Mouse (Mus musculus): ENCODE measurements around the gene Blnk. TPM values are rescaled to one million over a fixed set of nuclear protein-coding genes. Genes with fewer than 3 reads are reported as not detected.

The Blnk gene
- polyA plus RNA-seq, 1 experiment from 2014 or later, result 0.21 TPM

- Histone ChIP-seq H3K27me3 (ENCODE audit: control insufficient read depth, insufficient read depth, low read length) (peaks cover 4% of the 10 kb centered on the region), H3K9me3 (replicated peaks; ENCODE audit: control insufficient read depth, low read length) (no peaks in the 10 kb centered on the region), H3K4me3 (ENCODE audit: low read depth, low read length) (no peak overlapping the region), H3K4me2 (no peak overlapping the region), H3K27ac (ENCODE audit: low read depth, low read length) (no peak overlapping the region), H3K9ac (ENCODE audit: low read depth, low read length) (no peak overlapping the region), H3K36me3 (ENCODE audit: control insufficient read depth, insufficient read depth, low read length) (no peaks in the 10 kb centered on the region), H3K4me1 (ENCODE audit: control insufficient read depth, insufficient read depth, low read length) (no peaks in the 10 kb centered on the region)
- WGBS (ENCODE audit: insufficient replicate concordance), result 82% methylated on average over 5 of the region's 5 CpGs
- no peak for ATAC-seq (replicated peaks; ENCODE audit: insufficient number of reproducible peaks, low FRiP score, low TSS enrichment)
Observed at GRCm38 (mm10) chr19:41008674-41009395, 14.5 kb upstream of the Blnk start.

GRCm38 (mm10) chr19:41007733-41008132 lies 13.4 kb upstream of the Blnk start:
- no peak overlapping the region for H3K4me3 ChIP-seq (ENCODE audit: low read depth, low read length)
- no peak overlapping the region for H3K4me2 ChIP-seq
- no peak overlapping the region for H3K27ac ChIP-seq (ENCODE audit: low read depth, low read length)
- WGBS (ENCODE audit: insufficient replicate concordance), result 60% methylated on average over 4 of the region's 4 CpGs
- H3K36me3 ChIP-seq (ENCODE audit: control insufficient read depth, insufficient read depth, low read length), result no peaks in the 10 kb centered on the region
- H3K27me3 ChIP-seq (ENCODE audit: control insufficient read depth, insufficient read depth, low read length), result no peaks in the 10 kb centered on the region
- no peaks in the 10 kb centered on the region for H3K4me1 ChIP-seq (ENCODE audit: control insufficient read depth, insufficient read depth, low read length)
- H3K9ac ChIP-seq (ENCODE audit: low read depth, low read length), result no peak overlapping the region
- H3K9me3 ChIP-seq (replicated peaks; ENCODE audit: control insufficient read depth, low read length), result no peaks in the 10 kb centered on the region
- ATAC-seq (replicated peaks; ENCODE audit: insufficient number of reproducible peaks, low FRiP score, low TSS enrichment), result no peak

GRCm38 (mm10) chr19:41007326-41007725 lies 13.0 kb upstream of the Blnk start:
- Histone ChIP-seq H3K27me3 (ENCODE audit: control insufficient read depth, insufficient read depth, low read length) (no peaks in the 10 kb centered on the region), H3K4me2 (no peak overlapping the region), H3K27ac (ENCODE audit: low read depth, low read length) (no peak overlapping the region), H3K9me3 (replicated peaks; ENCODE audit: control insufficient read depth, low read length) (no peaks in the 10 kb centered on the region), H3K36me3 (ENCODE audit: control insufficient read depth, insufficient read depth, low read length) (no peaks in the 10 kb centered on the region), H3K9ac (ENCODE audit: low read depth, low read length) (no peak overlapping the region), H3K4me3 (ENCODE audit: low read depth, low read length) (no peak overlapping the region), H3K4me1 (ENCODE audit: control insufficient read depth, insufficient read depth, low read length) (no peaks in the 10 kb centered on the region)
- WGBS (ENCODE audit: insufficient replicate concordance), result 31% methylated on average over 6 of the region's 6 CpGs
- ATAC-seq (replicated peaks; ENCODE audit: insufficient number of reproducible peaks, low FRiP score, low TSS enrichment), result no peak

- H3K27ac ChIP-seq (ENCODE audit: low read depth, low read length), result no peak overlapping the region
- no peak overlapping the region for H3K4me2 ChIP-seq
- no peaks in the 10 kb centered on the region for H3K9me3 ChIP-seq (replicated peaks; ENCODE audit: control insufficient read depth, low read length)
- H3K27me3 ChIP-seq (ENCODE audit: control insufficient read depth, insufficient read depth, low read length), result no peaks in the 10 kb centered on the region
- no peak for ATAC-seq (replicated peaks; ENCODE audit: insufficient number of reproducible peaks, low FRiP score, low TSS enrichment)
- 27% methylated on average over 4 of the region's 4 CpGs for WGBS (ENCODE audit: insufficient replicate concordance)
- H3K9ac ChIP-seq (ENCODE audit: low read depth, low read length), result no peak overlapping the region
- H3K4me1 ChIP-seq (ENCODE audit: control insufficient read depth, insufficient read depth, low read length), result no peaks in the 10 kb centered on the region
- H3K4me3 ChIP-seq (ENCODE audit: low read depth, low read length), result no peak overlapping the region
- no peaks in the 10 kb centered on the region for H3K36me3 ChIP-seq (ENCODE audit: control insufficient read depth, insufficient read depth, low read length)
Observed at GRCm38 (mm10) chr19:41006621-41007020, 12.3 kb upstream of the Blnk start.

- H3K9ac ChIP-seq (ENCODE audit: low read depth, low read length), result no peak overlapping the region
- no peak for ATAC-seq (replicated peaks; ENCODE audit: insufficient number of reproducible peaks, low FRiP score, low TSS enrichment)
- no peaks in the 10 kb centered on the region for H3K36me3 ChIP-seq (ENCODE audit: control insufficient read depth, insufficient read depth, low read length)
- WGBS (ENCODE audit: insufficient replicate concordance), result 90% methylated on average over 3 of the region's 3 CpGs
- no peak overlapping the region for H3K27ac ChIP-seq (ENCODE audit: low read depth, low read length)
- no peak overlapping the region for H3K4me2 ChIP-seq
- H3K27me3 ChIP-seq (ENCODE audit: control insufficient read depth, insufficient read depth, low read length), result no peaks in the 10 kb centered on the region
- no peak overlapping the region for H3K4me3 ChIP-seq (ENCODE audit: low read depth, low read length)
- no peaks in the 10 kb centered on the region for H3K4me1 ChIP-seq (ENCODE audit: control insufficient read depth, insufficient read depth, low read length)
- H3K9me3 ChIP-seq (replicated peaks; ENCODE audit: control insufficient read depth, low read length), result no peaks in the 10 kb centered on the region
Observed at GRCm38 (mm10) chr19:41003694-41004315, 9.5 kb upstream of the Blnk start.

GRCm38 (mm10) chr19:40999569-40999968 lies 5.2 kb upstream of the Blnk start:
- Histone ChIP-seq H3K4me3 (ENCODE audit: low read depth, low read length) (no peak overlapping the region), H3K27me3 (ENCODE audit: control insufficient read depth, insufficient read depth, low read length) (no peaks in the 10 kb centered on the region), H3K36me3 (ENCODE audit: control insufficient read depth, insufficient read depth, low read length) (no peaks in the 10 kb centered on the region), H3K27ac (ENCODE audit: low read depth, low read length) (no peak overlapping the region), H3K9me3 (replicated peaks; ENCODE audit: control insufficient read depth, low read length) (no peaks in the 10 kb centered on the region), H3K4me2 (no peak overlapping the region), H3K9ac (ENCODE audit: low read depth, low read length) (no peak overlapping the region), H3K4me1 (ENCODE audit: control insufficient read depth, insufficient read depth, low read length) (no peaks in the 10 kb centered on the region)
- ATAC-seq (replicated peaks; ENCODE audit: insufficient number of reproducible peaks, low FRiP score, low TSS enrichment), result no peak
- WGBS (ENCODE audit: insufficient replicate concordance), result 61% methylated on average over 3 of the region's 3 CpGs

GRCm38 (mm10) chr19:40998469-40999170 lies 4.3 kb upstream of the Blnk start:
- Histone ChIP-seq H3K9ac (ENCODE audit: low read depth, low read length) (no peak overlapping the region), H3K36me3 (ENCODE audit: control insufficient read depth, insufficient read depth, low read length) (no peaks in the 10 kb centered on the region), H3K4me2 (no peak overlapping the region), H3K4me1 (ENCODE audit: control insufficient read depth, insufficient read depth, low read length) (no peaks in the 10 kb centered on the region), H3K27ac (ENCODE audit: low read depth, low read length) (no peak overlapping the region), H3K4me3 (ENCODE audit: low read depth, low read length) (no peak overlapping the region), H3K27me3 (ENCODE audit: control insufficient read depth, insufficient read depth, low read length) (no peaks in the 10 kb centered on the region; the same call in 1 of the 2 replicates), H3K9me3 (replicated peaks; ENCODE audit: control insufficient read depth, low read length) (no peaks in the 10 kb centered on the region)
- 62% methylated on average over 5 of the region's 5 CpGs for WGBS (ENCODE audit: insufficient replicate concordance)
- no peak for ATAC-seq (replicated peaks; ENCODE audit: insufficient number of reproducible peaks, low FRiP score, low TSS enrichment)

- no peak for ATAC-seq (replicated peaks; ENCODE audit: insufficient number of reproducible peaks, low FRiP score, low TSS enrichment)
- Histone ChIP-seq H3K4me3 (ENCODE audit: low read depth, low read length) (no peak overlapping the region), H3K4me1 (ENCODE audit: control insufficient read depth, insufficient read depth, low read length) (no peaks in the 10 kb centered on the region), H3K9ac (ENCODE audit: low read depth, low read length) (no peak overlapping the region), H3K9me3 (replicated peaks; ENCODE audit: control insufficient read depth, low read length) (no peaks in the 10 kb centered on the region), H3K27me3 (ENCODE audit: control insufficient read depth, insufficient read depth, low read length) (no peaks in the 10 kb centered on the region; the same call in 1 of the 2 replicates), H3K4me2 (no peak overlapping the region), H3K36me3 (ENCODE audit: control insufficient read depth, insufficient read depth, low read length) (no peaks in the 10 kb centered on the region), H3K27ac (ENCODE audit: low read depth, low read length) (no peak overlapping the region)
- WGBS (ENCODE audit: insufficient replicate concordance), result 88% methylated on average over 6 of the region's 6 CpGs
Observed at GRCm38 (mm10) chr19:40996722-40997121, 2.4 kb upstream of the Blnk start.

Data from heart, embryonic 11.5 days (tissue).